Comparison of ENCODE assay signal across 13 mouse cellular contexts in genomic region chr1:75463652-75464204, GRCm38 (mm10). TPM values are rescaled to one million over a fixed set of nuclear protein-coding genes. Genes with fewer than 3 reads are reported as not detected.
DNase-seq lines count a peak whose midpoint lies in the region; ATAC-seq and TF ChIP-seq lines count a peak whose summit lies in the region.
"Had no signal": no experiment of that assay in that cellular context is flagged by ENCODE, and none has a peak within 500 bp of the region (broad histone marks: within the 10 kb centered on the region; RNA-seq: fewer than 3 reads in every experiment).

No protein-coding gene starts in this region.

- no peak for TF ChIP-seq POLR2A in lung, adult 2 months (IDR thresholded peaks at IDR 0.05; ENCODE audit: borderline replicate concordance, extremely low read depth, low read depth, low read length)

- peak overlapping the region; percentile 45; the same call in 1 of the 2 replicates for H3K27ac ChIP-seq in forebrain, embryonic 10.5 days
- no peak overlapping the region for H3K27ac ChIP-seq in forebrain, embryonic 15.5 days (replicated peaks)
- no peak overlapping the region for H3K27ac ChIP-seq in neural tube, embryonic 12.5 days
- no peak overlapping the region for H3K27ac ChIP-seq in neural tube, embryonic 15.5 days (replicated peaks)
- peak overlapping the region; percentile 70 for H3K27ac ChIP-seq in liver, embryonic 15.5 days (replicated peaks)
- H3K27ac ChIP-seq: kidney, postnatal 0 days had no signal

- no peak overlapping the region for H3K9ac ChIP-seq in forebrain, embryonic 15.5 days (replicated peaks)
- H3K9ac ChIP-seq in neural tube, embryonic 12.5 days, result 0 out of 2 replicates have a peak overlapping the region, but pooled peaks have one; percentile 14
- H3K9ac ChIP-seq in neural tube, embryonic 15.5 days (replicated peaks), result no peak overlapping the region
- 0 out of 2 replicates have a peak overlapping the region, but pooled peaks have one; percentile 21 for H3K9ac ChIP-seq in liver, embryonic 15.5 days

- DNase-seq in forebrain, embryonic 10.5 days (ENCODE audit: extremely low spot score, low spot score), result no peak
- peak; percentile 76 for DNase-seq in retina, postnatal 7 days (ENCODE audit: low read depth, low spot score)
- no peak for DNase-seq in lung, adult 2 months
- no peak for DNase-seq in yolk sac, embryonic 10.5 days (ENCODE audit: low spot score)
- DNase-seq: heart, postnatal 10 days; lung, adult 18-20 months; thymus, adult 18-20 months had no signal

- no peaks in the 10 kb centered on the region for H3K36me3 ChIP-seq in forebrain, embryonic 10.5 days (replicated peaks)
- no peaks in the 10 kb centered on the region for H3K36me3 ChIP-seq in forebrain, embryonic 15.5 days
- H3K36me3 ChIP-seq in neural tube, embryonic 12.5 days, result no peaks in the 10 kb centered on the region
- H3K36me3 ChIP-seq in neural tube, embryonic 15.5 days, result no peaks in the 10 kb centered on the region
- H3K36me3 ChIP-seq in liver, embryonic 15.5 days (replicated peaks), result no peaks in the 10 kb centered on the region

- no peaks in the 10 kb centered on the region for H3K9me3 ChIP-seq in forebrain, embryonic 10.5 days
- H3K9me3 ChIP-seq in forebrain, embryonic 15.5 days, result no peaks in the 10 kb centered on the region
- no peaks in the 10 kb centered on the region for H3K9me3 ChIP-seq in neural tube, embryonic 12.5 days
- no peaks in the 10 kb centered on the region for H3K9me3 ChIP-seq in neural tube, embryonic 15.5 days (replicated peaks)
- H3K9me3 ChIP-seq in liver, embryonic 15.5 days (replicated peaks), result no peaks in the 10 kb centered on the region

- H3K4me2 ChIP-seq in forebrain, embryonic 15.5 days (replicated peaks), result no peak overlapping the region
- no peak overlapping the region for H3K4me2 ChIP-seq in neural tube, embryonic 12.5 days (replicated peaks)
- H3K4me2 ChIP-seq in neural tube, embryonic 15.5 days, result no peak overlapping the region
- H3K4me2 ChIP-seq in liver, embryonic 15.5 days, result peak overlapping the region; percentile 64

- H3K4me1 ChIP-seq in forebrain, embryonic 10.5 days, result peaks cover 54% of the 10 kb centered on the region
- H3K4me1 ChIP-seq in forebrain, embryonic 15.5 days, result peaks cover 13% of the 10 kb centered on the region
- peaks cover 32% of the 10 kb centered on the region for H3K4me1 ChIP-seq in neural tube, embryonic 12.5 days
- peaks cover 21% of the 10 kb centered on the region for H3K4me1 ChIP-seq in neural tube, embryonic 15.5 days
- peaks cover 50% of the 10 kb centered on the region for H3K4me1 ChIP-seq in liver, embryonic 15.5 days (replicated peaks)
- 0 out of 2 replicates have a peak, but pooled peaks cover 2% of the 10 kb centered on the region for H3K4me1 ChIP-seq in lung, adult 2 months (ENCODE audit: control insufficient read depth, insufficient read depth, low read length)

- no peak for ATAC-seq in forebrain, embryonic 15.5 days (replicated peaks)
- no peak for ATAC-seq in neural tube, embryonic 12.5 days (ENCODE audit: low FRiP score, low read depth)
- ATAC-seq in neural tube, embryonic 15.5 days (ENCODE audit: low FRiP score), result no peak
- peak; percentile 81 for ATAC-seq in liver, embryonic 15.5 days (ENCODE audit: insufficient read depth)

- no peak overlapping the region for H3K4me3 ChIP-seq in forebrain, embryonic 10.5 days
- H3K4me3 ChIP-seq in forebrain, embryonic 15.5 days, result no peak overlapping the region
- H3K4me3 ChIP-seq in neural tube, embryonic 12.5 days, result no peak overlapping the region
- H3K4me3 ChIP-seq in neural tube, embryonic 15.5 days (replicated peaks), result no peak overlapping the region
- H3K4me3 ChIP-seq in liver, embryonic 15.5 days (replicated peaks), result peak overlapping the region; percentile 32
- H3K4me3 ChIP-seq in lung, adult 2 months (replicated peaks; ENCODE audit: extremely low read depth, low read depth, low read length), result no peak overlapping the region
- H3K4me3 ChIP-seq: myocyte had no signal

- WGBS in forebrain, embryonic 10.5 days, result 66% methylated on average over 5 of the region's 5 CpGs
- 59% methylated on average over 5 of the region's 5 CpGs for WGBS in forebrain, embryonic 15.5 days
- WGBS in neural tube, embryonic 12.5 days, result 84% methylated on average over 5 of the region's 5 CpGs
- 85% methylated on average over 5 of the region's 5 CpGs for WGBS in neural tube, embryonic 15.5 days
- 34% methylated on average over 5 of the region's 5 CpGs for WGBS in liver, embryonic 15.5 days (ENCODE audit: insufficient replicate concordance)
- 80% methylated on average over 5 of the region's 5 CpGs for WGBS in lung, adult 2 months

- TF ChIP-seq CTCF in lung, adult 2 months (IDR thresholded peaks at IDR 0.05; ENCODE audit: insufficient read depth, low read length), result no peak

- H3K27me3 ChIP-seq in forebrain, embryonic 10.5 days (ENCODE audit: poor library complexity, severe bottlenecking), result peaks cover 95% of the 10 kb centered on the region
- H3K27me3 ChIP-seq in forebrain, embryonic 15.5 days, result peaks cover 4% of the 10 kb centered on the region; the same call in 1 of the 2 replicates
- H3K27me3 ChIP-seq in neural tube, embryonic 12.5 days (replicated peaks), result 0 out of 2 replicates have a peak, but pooled peaks cover 3% of the 10 kb centered on the region
- peaks cover 13% of the 10 kb centered on the region; the same call in 1 of the 2 replicates for H3K27me3 ChIP-seq in neural tube, embryonic 15.5 days (replicated peaks)
- peaks cover 70% of the 10 kb centered on the region for H3K27me3 ChIP-seq in liver, embryonic 15.5 days

RNA-seq across cellular contexts. Expression of gene Asic4, which starts 13.5 kb away (rescaled TPM):
- polyA plus RNA-seq in forebrain, embryonic 10.5 days (2016; fragmentation: Nextera tagmentation; extraction: Ambion mirVana), result 3.1 and 3.4 TPM in 2 replicates
- polyA plus RNA-seq in forebrain, embryonic 15.5 days (2015; fragmentation: Nextera tagmentation; extraction: Ambion mirVana), result 2.8 and 4.1 TPM in 2 replicates
- polyA plus RNA-seq in neural tube, embryonic 12.5 days (2016; fragmentation: Nextera tagmentation; extraction: Ambion mirVana), result 22.1 and 24.3 TPM in 2 replicates
- polyA plus RNA-seq in neural tube, embryonic 15.5 days (2015; fragmentation: Nextera tagmentation; extraction: Ambion mirVana), result 22.9 and 31.6 TPM in 2 replicates
- 0.05 TPM in 1 of 2 replicates, not detected in the other for polyA plus RNA-seq in liver, embryonic 15.5 days (2015; fragmentation: Nextera tagmentation; extraction: Ambion mirVana)
- 0.05 TPM in 1 of 2 replicates, not detected in the other for polyA plus RNA-seq in lung, adult 2 months (2012; rRNA removed)

RNA-seq across cellular contexts. Expression of gene Chpf, which starts 15.4 kb away (rescaled TPM):
- 20.1 and 20.5 TPM in 2 replicates for polyA plus RNA-seq in forebrain, embryonic 10.5 days (2016; fragmentation: Nextera tagmentation; extraction: Ambion mirVana)
- 28.9 and 29.2 TPM in 2 replicates for polyA plus RNA-seq in forebrain, embryonic 15.5 days (2015; fragmentation: Nextera tagmentation; extraction: Ambion mirVana)
- polyA plus RNA-seq in neural tube, embryonic 12.5 days (2016; fragmentation: Nextera tagmentation; extraction: Ambion mirVana), result 43.6 and 43.7 TPM in 2 replicates
- polyA plus RNA-seq in neural tube, embryonic 15.5 days (2015; fragmentation: Nextera tagmentation; extraction: Ambion mirVana), result 48.3 and 51.7 TPM in 2 replicates
- polyA plus RNA-seq in liver, embryonic 15.5 days (2015; fragmentation: Nextera tagmentation; extraction: Ambion mirVana), result 4.0 and 4.3 TPM in 2 replicates
- polyA plus RNA-seq in lung, adult 2 months (2012; rRNA removed), result 89.7 and 127 TPM in 2 replicates

RNA-seq across cellular contexts. Expression of gene Tmem198, which starts 15.6 kb away (rescaled TPM):
- 4.5 and 6.1 TPM in 2 replicates for polyA plus RNA-seq in forebrain, embryonic 10.5 days (2016; fragmentation: Nextera tagmentation; extraction: Ambion mirVana)
- polyA plus RNA-seq in forebrain, embryonic 15.5 days (2015; fragmentation: Nextera tagmentation; extraction: Ambion mirVana), result 53.4 and 55.4 TPM in 2 replicates
- polyA plus RNA-seq in neural tube, embryonic 12.5 days (2016; fragmentation: Nextera tagmentation; extraction: Ambion mirVana), result 28.9 and 30.4 TPM in 2 replicates
- polyA plus RNA-seq in neural tube, embryonic 15.5 days (2015; fragmentation: Nextera tagmentation; extraction: Ambion mirVana), result 40.2 and 50.7 TPM in 2 replicates
- 0.06 and 0.15 TPM in 2 replicates for polyA plus RNA-seq in liver, embryonic 15.5 days (2015; fragmentation: Nextera tagmentation; extraction: Ambion mirVana)
- polyA plus RNA-seq in lung, adult 2 months (2012; rRNA removed), result 5.2 and 7.4 TPM in 2 replicates

RNA-seq across cellular contexts. Expression of gene Gmppa, which starts 28.0 kb away (rescaled TPM):
- 55.9 and 60.1 TPM in 2 replicates for polyA plus RNA-seq in forebrain, embryonic 10.5 days (2016; fragmentation: Nextera tagmentation; extraction: Ambion mirVana)
- 62.3 and 77.8 TPM in 2 replicates for polyA plus RNA-seq in forebrain, embryonic 15.5 days (2015; fragmentation: Nextera tagmentation; extraction: Ambion mirVana)
- polyA plus RNA-seq in neural tube, embryonic 12.5 days (2016; fragmentation: Nextera tagmentation; extraction: Ambion mirVana), result 69.9 and 83.5 TPM in 2 replicates
- polyA plus RNA-seq in neural tube, embryonic 15.5 days (2015; fragmentation: Nextera tagmentation; extraction: Ambion mirVana), result 72.4 and 78.3 TPM in 2 replicates
- polyA plus RNA-seq in liver, embryonic 15.5 days (2015; fragmentation: Nextera tagmentation; extraction: Ambion mirVana), result 33.8 and 35.2 TPM in 2 replicates
- polyA plus RNA-seq in lung, adult 2 months (2012; rRNA removed), result 106 and 125 TPM in 2 replicates

RNA-seq across cellular contexts. Expression of gene Obsl1, which starts 42.5 kb away (rescaled TPM):
- polyA plus RNA-seq in forebrain, embryonic 10.5 days (2016; fragmentation: Nextera tagmentation; extraction: Ambion mirVana), result 34.5 and 35.8 TPM in 2 replicates
- 21.7 and 21.9 TPM in 2 replicates for polyA plus RNA-seq in forebrain, embryonic 15.5 days (2015; fragmentation: Nextera tagmentation; extraction: Ambion mirVana)
- 49.0 and 50.6 TPM in 2 replicates for polyA plus RNA-seq in neural tube, embryonic 12.5 days (2016; fragmentation: Nextera tagmentation; extraction: Ambion mirVana)
- 33.1 and 37.6 TPM in 2 replicates for polyA plus RNA-seq in neural tube, embryonic 15.5 days (2015; fragmentation: Nextera tagmentation; extraction: Ambion mirVana)
- 7.3 and 9.4 TPM in 2 replicates for polyA plus RNA-seq in liver, embryonic 15.5 days (2015; fragmentation: Nextera tagmentation; extraction: Ambion mirVana)
- polyA plus RNA-seq in lung, adult 2 months (2012; rRNA removed), result 20.7 and 26.1 TPM in 2 replicates

Comparison
In these comparisons a context has a peak if more than half of its experiments do, and no peak if none do; other contexts are left out.
1. H3K27ac ChIP-seq: peak in forebrain, embryonic 10.5 days (single experiment) and liver, embryonic 15.5 days (single experiment); none in forebrain, embryonic 15.5 days (single experiment), neural tube, embryonic 12.5 days (single experiment) and neural tube, embryonic 15.5 days (single experiment).
2. H3K9ac ChIP-seq: peak in neural tube, embryonic 12.5 days (single experiment) and liver, embryonic 15.5 days (single experiment); none in forebrain, embryonic 15.5 days (single experiment) and neural tube, embryonic 15.5 days (single experiment).